Mouse (Mus musculus) mammary gland, adult 2 months (tissue): Measurements from ENCODE around the gene Dhrs9. TPM values are rescaled to one million over a fixed set of nuclear protein-coding genes. Genes with fewer than 3 reads are reported as not detected.

ENCODE experiments used
- polyA plus RNA-seq: library from polyadenylated mRNA; depleted of rRNA; stranded (reverse); fragments of >200 nt; gene quantifications from 2 replicates; pipeline ENCODE4 v1.2.3, GENCODE M21; 2012; ENCODE audit warnings: low replicate concordance; rRNA removed

The Dhrs9 gene
- polyA plus RNA-seq: 0.94 and 3.8 TPM in 2 replicates

GRCm38 (mm10) chr2:69380281-69380680 is at the start of gene Dhrs9:
Dhrs9 (plus strand) TSS chr2:69380445.

GRCm38 (mm10) chr2:69342496-69343221 is 37.6 kb upstream of the Dhrs9 start, which contains the start of gene Abcb11:
Abcb11 (minus strand) TSS chr2:69342616.

Other genes with a start within 250 kb of the Dhrs9 start
- 0.24 and 1.0 TPM in 2 replicates for gene Nostrin, start 244.6 kb upstream of the Dhrs9 start, polyA plus RNA-seq
- gene Spc25, start 174.3 kb upstream of the Dhrs9 start, polyA plus RNA-seq: 0.22 and 0.27 TPM in 2 replicates
- not detected in 2 replicates for gene G6pc2, start 169.4 kb upstream of the Dhrs9 start, polyA plus RNA-seq
- 0.24 and 0.31 TPM in 2 replicates for gene Abcb11, start 37.8 kb upstream of the Dhrs9 start, polyA plus RNA-seq
- gene Lrp2, start 205.6 kb downstream of the Dhrs9 start, polyA plus RNA-seq: 0.04 TPM in 2 replicates